Comparison of ENCODE assay signal across 7 mouse cellular contexts in genomic region chr8:20812164-20812872, GRCm38 (mm10).
DNase-seq lines count a peak whose midpoint lies in the region.
"Not testable (repeated sequence)": the region's sequence is repeated elsewhere in the genome, so short reads cannot be mapped to it uniquely, and the experiment has no call there.

No protein-coding gene starts in this region.

- DNase-seq in ES-CJ7 (ENCODE audit: low read depth, low spot score): peak; percentile 68
- DNase-seq in cerebellum, postnatal 14 days: peak; percentile 3
- DNase-seq in heart, adult 11 months: peak; percentile 93
- peak; percentile 8 for DNase-seq in kidney, postnatal 10 days
- DNase-seq in left cerebral cortex, postnatal 14 days (ENCODE audit: low spot score in 2 of 2): peak; percentile 6 to 7
- DNase-seq in ovary, postnatal 36 days (ENCODE audit: low spot score): peak; percentile 8
- peak; percentile 46 for DNase-seq in testis, postnatal 10 days (ENCODE audit: low spot score)

- intact Hi-C loops in left cerebral cortex, postnatal 14 days (cut with DNase I): not testable (repeated sequence)

Comparison
In these comparisons a context has a peak if more than half of its experiments do, and no peak if none do; other contexts are left out.
1. Peak in every context shown above with its lines: DNase-seq.
2. DNase-seq: peak in every context shown above with its lines; median percentile 93 in heart, adult 11 months; 68 in ES-CJ7; 46 in testis, postnatal 10 days; 8 in kidney, postnatal 10 days; 8 in ovary, postnatal 36 days; 6 in left cerebral cortex, postnatal 14 days; 3 in cerebellum, postnatal 14 days.